Mouse (Mus musculus) kidney, adult 2 months (tissue): Measurements from ENCODE around the gene Il1a. TPM values are rescaled to one million over a fixed set of nuclear protein-coding genes. Genes with fewer than 3 reads are reported as not detected.

Experiments used
- DNase-seq: peaks from one replicate; pipeline ENCODE4 v3.0.0; 2021
- H3K27ac ChIP-seq: fragments of 200-500 bp; 2 replicates; pipeline ENCODE4 v1.5.1; 2012; ENCODE audit warnings: low read depth, low read length, control low read depth, inconsistent platforms; ENCODE audit not compliant: insufficient read depth
- H3K27me3 ChIP-seq: fragments of 200-500 bp; replicated peaks from 2 replicates; pipeline ENCODE4 v1.6.1; 2012; ENCODE audit warnings: mild to moderate bottlenecking, moderate library complexity, low read length, inconsistent platforms; ENCODE audit not compliant: control insufficient read depth, insufficient read depth
- H3K36me3 ChIP-seq: fragments of 200-500 bp; 2 replicates; pipeline ENCODE4 v1.6.1; 2012; ENCODE audit warnings: mild to moderate bottlenecking, moderate library complexity, low read length, inconsistent platforms; ENCODE audit not compliant: control insufficient read depth, insufficient read depth
- H3K4me1 ChIP-seq: fragments of 200-500 bp; 2 replicates; pipeline ENCODE4 v1.6.1; 2011; ENCODE audit warnings: low read length; ENCODE audit not compliant: control insufficient read depth, insufficient read depth
- H3K4me3 ChIP-seq: fragments of 200-500 bp; 2 replicates; pipeline ENCODE4 v1.5.1; 2011; ENCODE audit warnings: mild to moderate bottlenecking, low read depth, low read length, control low read depth; ENCODE audit not compliant: insufficient read depth
- CTCF ChIP-seq: fragments of 200-500 bp; conservative IDR thresholded peaks from 2 replicates; pipeline ENCODE4 v1.5.1; 2011; ENCODE audit warnings: low read depth, mild to moderate bottlenecking, control low read depth, low read length, moderate library complexity, mixed read lengths; ENCODE audit not compliant: insufficient read depth, insufficient read length
- POLR2A ChIP-seq: fragments of 200-500 bp; IDR thresholded peaks from one replicate; pipeline ENCODE4 v1.6.1; 2011; ENCODE audit warnings: low read depth, low read length, control low read depth
- WGBS: fragments of 180-500 bp; shearing (Covaris S2); methylation state at CpG from one replicate; pipeline ENCODE4 v1.1.7; 2018; 5-methylcytosine and 5-hydroxymethylcytosine counted together
- polyA plus RNA-seq: library from polyadenylated mRNA; depleted of rRNA; stranded (reverse); fragments of >200 nt; gene quantifications from 2 replicates; pipeline ENCODE4 v1.2.3, GENCODE M21; 2012; rRNA removed

The Il1a gene
- polyA plus RNA-seq, 1 experiment: not detected

DNA sequence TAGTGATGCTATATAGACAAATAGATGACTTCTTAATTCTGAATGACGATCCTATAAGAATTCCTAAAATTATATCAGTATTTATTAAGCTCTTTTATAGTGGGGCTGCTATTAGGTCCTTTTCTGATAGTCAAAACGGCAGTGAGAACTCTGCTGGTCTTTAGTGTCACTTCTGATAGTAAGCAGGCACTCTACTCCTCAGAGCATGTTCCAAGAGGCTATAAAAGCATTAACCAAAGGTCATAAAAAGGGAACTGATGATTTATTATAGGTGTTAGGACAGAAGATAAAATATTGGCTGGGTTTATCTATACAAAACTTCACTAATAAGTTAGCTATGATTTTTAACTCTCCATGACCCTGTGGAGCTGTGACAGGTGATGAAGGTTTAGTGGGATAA is 55.7 kb downstream of the Il1a start:
- Histone ChIP-seq H3K4me1 (0 out of 2 replicates have a peak, but pooled peaks cover 5% of the 10 kb centered on the region), H3K4me3 (no peak overlapping the region), H3K27me3 (no peaks in the 10 kb centered on the region), H3K27ac (no peak overlapping the region), H3K36me3 (no peaks in the 10 kb centered on the region)
- 55% methylated on average over 2 of the region's 2 CpGs for WGBS
- TF ChIP-seq CTCF: no peak
- no peak for DNase-seq

DNA sequence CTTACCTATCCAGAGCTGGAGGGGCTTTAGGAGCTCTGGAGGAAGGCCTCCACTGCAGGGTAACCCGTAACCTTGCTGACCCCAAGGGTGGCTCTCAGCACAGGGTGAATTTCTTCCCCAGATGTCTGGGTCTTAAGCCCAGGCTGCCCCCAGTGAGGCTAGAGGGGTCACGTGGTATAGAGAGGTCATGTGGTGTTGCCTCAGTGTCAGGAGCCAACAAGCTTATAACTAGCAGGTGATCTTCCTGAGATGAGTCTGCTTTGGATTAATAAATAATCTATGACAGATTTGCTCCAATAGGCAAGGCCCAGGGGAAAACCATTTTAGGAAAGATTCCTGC is 56.2 kb downstream of the Il1a start:
- Histone ChIP-seq H3K27ac (peak overlapping the region; percentile 83), H3K36me3 (no peaks in the 10 kb centered on the region), H3K4me1 (0 out of 2 replicates have a peak, but pooled peaks cover 5% of the 10 kb centered on the region), H3K27me3 (no peaks in the 10 kb centered on the region), H3K4me3 (no peak overlapping the region)
- 66% methylated on average over 2 of the region's 2 CpGs for WGBS
- peak; percentile 70 for DNase-seq
- TF ChIP-seq CTCF (no peak), POLR2A (no peak)

DNA sequence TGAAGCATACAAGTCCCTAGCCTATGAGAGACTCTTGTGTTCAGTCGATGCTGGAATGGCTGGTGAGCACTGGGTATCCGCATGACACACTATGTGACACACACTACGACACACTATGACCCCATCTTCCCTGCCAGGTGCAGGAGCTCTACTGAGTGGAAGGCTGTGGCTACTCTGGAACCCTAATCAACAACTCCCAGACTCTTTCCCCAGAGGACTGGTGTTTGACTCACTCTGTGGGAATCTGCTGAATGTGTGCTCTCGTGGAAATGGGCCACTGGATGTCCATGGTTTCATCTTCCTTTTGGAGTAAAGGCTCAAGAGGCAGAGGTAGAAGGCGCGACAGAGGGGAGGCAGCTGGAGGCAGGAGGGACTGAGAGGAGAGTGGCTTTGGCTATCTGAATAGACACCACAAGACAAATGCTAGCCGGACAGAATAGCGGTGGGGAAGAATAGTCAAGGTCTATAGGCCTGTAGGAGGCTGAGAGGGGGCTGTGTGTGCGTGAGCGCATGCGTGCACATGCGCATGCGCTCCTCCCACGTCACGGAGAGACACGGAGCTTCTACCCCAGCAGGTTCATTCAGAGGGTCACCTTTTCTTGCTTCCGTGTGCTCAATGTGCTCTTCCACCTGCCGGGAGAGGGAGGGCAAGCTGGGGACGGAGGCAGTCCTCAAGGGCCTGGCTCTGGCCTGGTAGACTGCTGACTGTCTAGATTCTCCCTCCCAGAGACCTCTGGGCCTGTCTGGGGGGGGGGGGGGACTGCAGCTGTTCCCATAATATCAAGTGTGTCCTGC is 56.7 kb downstream of the Il1a start:
- TF ChIP-seq POLR2A: no peak
- no peak for TF ChIP-seq CTCF
- WGBS: 83% methylated on average over 19 of the region's 19 CpGs
- peak overlapping the region; percentile 83 for H3K27ac ChIP-seq

More for the DNA sequence above, 56.7 kb downstream of the Il1a start:
- Histone ChIP-seq H3K4me1 (0 out of 2 replicates have a peak, but pooled peaks cover 5% of the 10 kb centered on the region), H3K36me3 (no peaks in the 10 kb centered on the region), H3K27me3 (no peaks in the 10 kb centered on the region), H3K4me3 (no peak overlapping the region)
- no peak for DNase-seq

Other genes starting within 250 kb of the Il1a start
- 6.3 and 6.6 TPM in 2 replicates for gene Ttl, start 244.0 kb downstream of the Il1a start, polyA plus RNA-seq
- gene Polr1b, start 209.0 kb downstream of the Il1a start, polyA plus RNA-seq: 16.7 and 17.3 TPM in 2 replicates
- 43.1 and 46.8 TPM in 2 replicates for gene Chchd5, start 180.3 kb downstream of the Il1a start, polyA plus RNA-seq
- gene Slc20a1, start 111.2 kb downstream of the Il1a start, polyA plus RNA-seq: 14.0 and 14.7 TPM in 2 replicates
- 0.07 and 0.13 TPM in 2 replicates for gene Ckap2l, start 12.8 kb downstream of the Il1a start, polyA plus RNA-seq
- gene Il1b, start 61.2 kb upstream of the Il1a start, polyA plus RNA-seq: 0.60 and 0.72 TPM in 2 replicates
- gene F830045P16Rik, start 226.6 kb upstream of the Il1a start, polyA plus RNA-seq: not detected in 2 replicates